In the genomic region with DNA sequence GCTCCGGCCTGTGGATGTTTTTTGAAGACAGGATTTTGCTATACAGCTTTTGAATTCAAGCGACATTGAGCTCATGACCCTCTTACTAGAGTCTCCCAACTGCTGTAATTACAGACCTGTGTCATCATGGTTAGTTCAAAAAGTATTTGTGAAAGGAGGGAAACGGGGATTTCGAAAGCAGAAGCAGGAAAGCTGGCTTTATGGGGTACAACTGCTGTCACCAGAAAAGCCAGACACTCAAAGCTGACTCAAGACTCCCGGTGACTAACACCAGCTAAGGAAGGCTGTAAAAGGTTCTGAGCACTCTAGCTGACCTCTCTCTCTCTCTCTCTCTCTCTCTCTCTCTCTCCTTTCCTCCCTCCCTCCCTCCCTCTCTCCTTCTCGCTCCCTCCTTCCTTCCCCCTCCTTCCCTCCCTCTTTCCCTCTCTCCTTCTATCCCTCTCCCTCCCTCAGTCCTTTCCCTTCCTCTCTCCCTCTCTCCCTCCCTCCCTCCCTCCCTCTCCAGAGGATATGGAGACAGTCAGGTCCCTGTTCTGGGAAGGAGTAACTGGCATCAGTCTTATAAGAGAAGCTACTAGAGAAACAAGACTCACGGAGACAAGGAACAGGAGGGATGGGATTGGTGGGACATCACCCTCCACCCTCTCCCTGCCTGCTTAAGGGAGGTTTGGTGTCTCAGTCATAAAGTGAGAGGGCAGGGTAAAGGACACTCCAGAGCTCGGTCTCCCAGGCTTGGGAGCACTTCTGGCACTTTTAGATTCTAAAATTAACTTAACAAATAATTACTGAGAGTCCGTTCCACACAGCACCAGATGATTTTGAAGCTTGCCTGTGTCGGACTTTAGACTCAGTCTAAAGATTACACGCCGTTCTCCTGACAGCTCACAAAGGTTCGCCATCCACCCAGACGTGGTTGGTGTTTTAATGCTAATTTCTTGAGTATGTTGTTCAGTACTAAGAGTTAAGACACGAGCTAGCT, we compare ENCODE assay signal across 16 mouse cellular contexts. TPM values are rescaled to one million over a fixed set of nuclear protein-coding genes. Genes with fewer than 3 reads are reported as not detected.
A peak's percentile ranks its signal among the peaks of the same experiment; 100 is the strongest.
DNase-seq lines count a peak whose midpoint lies in the region; ATAC-seq and TF ChIP-seq lines count a peak whose summit lies in the region.
"Had no signal": no experiment of that assay in that cellular context is flagged by ENCODE, and none has a peak within 500 bp of the region (broad histone marks: within the 10 kb centered on the region; RNA-seq: fewer than 3 reads in every experiment).

No protein-coding gene starts in this region.

- ATAC-seq in kidney, embryonic 15.5 days (replicated peaks; ENCODE audit: low FRiP score), result no peak; the same call in 1 of the 2 replicates
- peak; percentile 83 for ATAC-seq in kidney, postnatal 0 days (replicated peaks; ENCODE audit: low FRiP score, low read depth)
- ATAC-seq in stomach, postnatal 0 days (ENCODE audit: low FRiP score, low TSS enrichment), result peak; percentile 55
- ATAC-seq: forebrain, embryonic 16.5 days had no signal

- no peak overlapping the region for H3K4me2 ChIP-seq in kidney, embryonic 15.5 days
- no peak overlapping the region for H3K4me2 ChIP-seq in kidney, postnatal 0 days (ENCODE audit: low read length)
- H3K4me2 ChIP-seq in stomach, postnatal 0 days (replicated peaks; ENCODE audit: low read depth), result 0 out of 2 replicates have a peak overlapping the region, but pooled peaks have one; percentile 3
- H3K4me2 ChIP-seq: embryonic facial prominence, embryonic 13.5 days; midbrain, embryonic 12.5 days; neural tube, embryonic 13.5 days had no signal

- TF ChIP-seq EP300 in stomach, postnatal 0 days (optimal IDR thresholded peaks at IDR 0.05), result no peak

- no peaks in the 10 kb centered on the region for H3K27me3 ChIP-seq in kidney, adult 2 months (replicated peaks; ENCODE audit: control insufficient read depth, insufficient read depth, low read length)
- H3K27me3 ChIP-seq in kidney, embryonic 15.5 days, result peaks cover 7% of the 10 kb centered on the region; the same call in 1 of the 2 replicates
- H3K27me3 ChIP-seq in kidney, postnatal 0 days (ENCODE audit: insufficient read depth, low read length), result no peaks in the 10 kb centered on the region
- H3K27me3 ChIP-seq in stomach, postnatal 0 days (ENCODE audit: control insufficient read depth, insufficient read depth, low read length), result no peaks in the 10 kb centered on the region
- H3K27me3 ChIP-seq: embryonic facial prominence, embryonic 13.5 days; neural tube, embryonic 13.5 days had no signal

- H3K9ac ChIP-seq in kidney, embryonic 15.5 days, result no peak overlapping the region
- H3K9ac ChIP-seq in kidney, postnatal 0 days (ENCODE audit: low read depth, low read length), result no peak overlapping the region
- H3K9ac ChIP-seq in stomach, postnatal 0 days (ENCODE audit: low read length), result no peak overlapping the region
- H3K9ac ChIP-seq: embryonic facial prominence, embryonic 13.5 days; midbrain, embryonic 12.5 days; neural tube, embryonic 13.5 days had no signal

- TF ChIP-seq POLR2A in kidney, adult 2 months (IDR thresholded peaks at IDR 0.05; ENCODE audit: low read depth, low read length), result no peak

- no peaks in the 10 kb centered on the region for H3K36me3 ChIP-seq in kidney, adult 2 months (ENCODE audit: control insufficient read depth, insufficient read depth, low read length)
- H3K36me3 ChIP-seq in kidney, embryonic 15.5 days, result no peaks in the 10 kb centered on the region
- no peaks in the 10 kb centered on the region for H3K36me3 ChIP-seq in kidney, postnatal 0 days (ENCODE audit: insufficient read depth, low read length)
- H3K36me3 ChIP-seq in stomach, postnatal 0 days (ENCODE audit: control insufficient read depth, insufficient read depth, low read length), result no peaks in the 10 kb centered on the region
- H3K36me3 ChIP-seq: embryonic facial prominence, embryonic 13.5 days; hindbrain, embryonic 10.5 days; midbrain, embryonic 12.5 days; neural tube, embryonic 13.5 days had no signal

- peak; percentile 89 for DNase-seq in kidney, adult 2 months
- peak; percentile 29 for DNase-seq in adipocyte (ENCODE audit: low spot score)
- DNase-seq in kidney, postnatal 0 days (ENCODE audit: low spot score), result peak; percentile 6
- peak; percentile 35 for DNase-seq in stomach, postnatal 0 days (ENCODE audit: low spot score)
- no peak for DNase-seq in urinary bladder, postnatal 10 days (ENCODE audit: low spot score)
- DNase-seq in heart, postnatal 14 days, result no peak
- DNase-seq: cerebellum, postnatal 14 days; heart, adult 18-20 months; lung, adult 18-20 months; retina, postnatal 1 day had no signal

- no peak overlapping the region for H3K4me3 ChIP-seq in kidney, adult 2 months (ENCODE audit: insufficient read depth, low read depth, low read length)
- no peak overlapping the region for H3K4me3 ChIP-seq in kidney, embryonic 15.5 days (replicated peaks)
- H3K4me3 ChIP-seq in kidney, postnatal 0 days (replicated peaks; ENCODE audit: low read depth, low read length), result no peak overlapping the region
- no peak overlapping the region for H3K4me3 ChIP-seq in stomach, postnatal 0 days (ENCODE audit: low read depth, low read length)
- H3K4me3 ChIP-seq: embryonic facial prominence, embryonic 13.5 days; hindbrain, embryonic 10.5 days; midbrain, embryonic 12.5 days; neural tube, embryonic 13.5 days had no signal

- intact Hi-C loops in heart, postnatal 14 days (cut with DNase I), result no loop called here

- H3K4me1 ChIP-seq in kidney, adult 2 months (ENCODE audit: control insufficient read depth, insufficient read depth, low read length), result peaks cover 5% of the 10 kb centered on the region; the same call in 1 of the 2 replicates
- no peaks in the 10 kb centered on the region for H3K4me1 ChIP-seq in kidney, embryonic 15.5 days
- H3K4me1 ChIP-seq in kidney, postnatal 0 days (replicated peaks; ENCODE audit: insufficient read depth, low read length), result no peaks in the 10 kb centered on the region
- no peaks in the 10 kb centered on the region for H3K4me1 ChIP-seq in stomach, postnatal 0 days (replicated peaks; ENCODE audit: control insufficient read depth, insufficient read depth)
- H3K4me1 ChIP-seq: midbrain, embryonic 12.5 days had no signal

- peak overlapping the region; percentile 87 for H3K27ac ChIP-seq in kidney, adult 2 months (ENCODE audit: insufficient read depth, low read depth, low read length)
- no peak overlapping the region for H3K27ac ChIP-seq in kidney, embryonic 15.5 days
- no peak overlapping the region for H3K27ac ChIP-seq in kidney, postnatal 0 days
- no peak overlapping the region for H3K27ac ChIP-seq in stomach, postnatal 0 days (replicated peaks)
- H3K27ac ChIP-seq: embryonic facial prominence, embryonic 13.5 days; hindbrain, embryonic 10.5 days; midbrain, embryonic 12.5 days; neural tube, embryonic 13.5 days had no signal

- 44% methylated on average over 14 of the region's 15 CpGs for WGBS in kidney, adult 2 months
- 53% methylated on average over 15 of the region's 15 CpGs for WGBS in kidney, embryonic 15.5 days
- 48% methylated on average over 15 of the region's 15 CpGs for WGBS in kidney, postnatal 0 days
- WGBS in stomach, postnatal 0 days, result 45% methylated on average over 15 of the region's 15 CpGs

- H3K9me3 ChIP-seq in kidney, embryonic 15.5 days (replicated peaks), result no peaks in the 10 kb centered on the region
- H3K9me3 ChIP-seq in kidney, postnatal 0 days (replicated peaks; ENCODE audit: low read length), result no peaks in the 10 kb centered on the region
- no peaks in the 10 kb centered on the region for H3K9me3 ChIP-seq in stomach, postnatal 0 days (ENCODE audit: control insufficient read depth, low read length)

- no peak for TF ChIP-seq CTCF in kidney, adult 2 months (conservative IDR thresholded peaks at IDR 0.05; ENCODE audit: insufficient read depth, insufficient read length, low read depth, low read length)
- no peak for TF ChIP-seq CTCF in kidney, postnatal 0 days (IDR thresholded peaks at IDR 0.05; ENCODE audit: low read depth)
- no peak for TF ChIP-seq CTCF in stomach, postnatal 0 days (IDR thresholded peaks at IDR 0.05; ENCODE audit: low read depth)

RNA-seq across cellular contexts. Expression of gene Ttc7, which starts 7.0 kb away (rescaled TPM):
- 68.6 and 81.9 TPM in 2 replicates for polyA plus RNA-seq in kidney, adult 2 months (2012; rRNA removed)
- 7.7 and 8.1 TPM in 2 replicates for polyA plus RNA-seq in kidney, embryonic 15.5 days (2015; fragmentation: Nextera tagmentation; extraction: Ambion mirVana)
- polyA plus RNA-seq in kidney, postnatal 0 days (2015; fragmentation: Nextera tagmentation; extraction: Ambion mirVana), result 15.4 and 16.3 TPM in 2 replicates
- polyA plus RNA-seq in stomach, postnatal 0 days (2015; fragmentation: Nextera tagmentation; extraction: Ambion mirVana), result 19.9 and 21.2 TPM in 2 replicates
- 1 to 10 TPM; 6.7 to 8.2 TPM for total RNA-seq in heart, postnatal 14 days (2021)

RNA-seq across cellular contexts. Expression of gene Mcfd2, which starts 9.9 kb away (rescaled TPM):
- polyA plus RNA-seq in kidney, adult 2 months (2012; rRNA removed), result 159 and 170 TPM in 2 replicates
- 110 and 112 TPM in 2 replicates for polyA plus RNA-seq in kidney, embryonic 15.5 days (2015; fragmentation: Nextera tagmentation; extraction: Ambion mirVana)
- polyA plus RNA-seq in kidney, postnatal 0 days (2015; fragmentation: Nextera tagmentation; extraction: Ambion mirVana), result 140 and 151 TPM in 2 replicates
- polyA plus RNA-seq in stomach, postnatal 0 days (2015; fragmentation: Nextera tagmentation; extraction: Ambion mirVana), result 80.4 and 84.4 TPM in 2 replicates
- total RNA-seq in heart, postnatal 14 days (2021), result 10 to 100 TPM; 39.7 to 42.0 TPM

Comparison
In these comparisons a context has a peak if more than half of its experiments do, and no peak if none do; other contexts are left out.
1. DNase-seq: peak in kidney, adult 2 months (single experiment), adipocyte (single experiment), kidney, postnatal 0 days (single experiment) and stomach, postnatal 0 days (single experiment); none in urinary bladder, postnatal 10 days (single experiment) and heart, postnatal 14 days (0 of 2).